Mouse (Mus musculus) WW6 (cell line): ENCODE measurements around the gene Gm7233.
"Not testable (repeated sequence)": the region's sequence is repeated elsewhere in the genome, so short reads cannot be mapped to it uniquely, and the experiment has no call there.

Experiments used
- DNase-seq: peaks from one replicate; pipeline ENCODE4 v3.0.0-alpha.2; 2013; ENCODE audit warnings: low read depth, low spot score

The Gm7233 gene

DNA sequence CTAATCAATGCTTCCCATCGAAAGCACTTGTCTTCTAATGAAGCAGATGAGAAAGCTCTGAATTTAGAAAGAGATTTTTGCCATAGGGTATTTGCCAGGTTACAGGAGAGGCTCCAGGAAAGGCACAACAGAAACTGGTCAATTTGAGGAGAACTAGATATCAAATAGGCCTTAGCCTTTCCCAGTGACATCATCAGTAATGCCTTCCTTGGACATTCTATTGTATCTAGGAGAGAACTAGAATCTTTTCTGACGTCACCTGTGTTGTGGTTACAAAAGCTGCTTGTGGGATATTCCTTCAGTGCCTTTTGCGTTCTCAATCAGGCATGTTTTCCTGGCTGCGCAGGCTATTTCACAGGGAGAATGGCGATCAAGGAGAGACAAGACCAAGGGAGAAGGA is at the start of gene Gm7233:
Gene Gm7233 (plus strand): TSS at position 301 of the 400 bp plus-strand sequence.
- not testable (repeated sequence) for DNase-seq

DNA sequence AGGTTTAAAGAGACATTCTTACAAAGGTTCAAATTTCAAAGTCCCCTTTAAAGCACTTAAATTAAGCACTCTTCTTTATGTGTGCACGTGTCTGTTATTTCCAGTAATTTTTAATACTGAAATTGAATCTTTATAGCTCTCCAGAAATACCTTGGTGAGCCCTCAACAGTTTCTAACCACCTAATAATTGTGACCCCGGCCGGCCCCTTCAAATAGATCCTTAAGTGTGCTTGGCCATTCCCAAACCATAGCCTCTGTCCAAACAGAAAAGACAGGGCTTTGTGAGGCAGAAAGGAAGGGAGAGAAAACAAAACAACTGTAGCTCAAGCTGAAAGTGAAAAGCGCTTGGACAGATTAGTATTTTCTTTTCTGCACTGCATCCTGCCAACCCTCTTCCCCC is 12.5 kb upstream of the Gm7233 start:
- not testable (repeated sequence) for DNase-seq

DNA sequence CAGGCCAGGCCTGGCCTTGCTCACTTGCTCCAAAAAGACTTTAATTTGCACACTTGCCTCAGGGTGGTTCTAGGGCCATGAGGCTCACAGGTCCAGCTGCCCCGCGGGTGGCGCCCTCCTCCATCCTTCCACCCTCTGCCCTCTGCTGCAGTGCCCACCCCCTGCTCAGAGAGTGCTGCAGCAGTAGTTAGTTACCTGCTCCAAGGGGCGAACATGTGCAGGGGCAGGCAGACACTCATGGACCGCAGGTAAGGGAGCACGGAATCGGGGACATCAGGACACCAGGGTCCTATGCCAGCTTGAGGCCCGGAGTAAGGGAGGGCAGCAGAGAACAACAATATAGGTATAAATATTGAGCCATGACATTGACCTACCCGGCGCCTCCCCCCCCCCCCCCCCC is 11.7 kb upstream of the Gm7233 start:
- DNase-seq: not testable (repeated sequence)

DNA sequence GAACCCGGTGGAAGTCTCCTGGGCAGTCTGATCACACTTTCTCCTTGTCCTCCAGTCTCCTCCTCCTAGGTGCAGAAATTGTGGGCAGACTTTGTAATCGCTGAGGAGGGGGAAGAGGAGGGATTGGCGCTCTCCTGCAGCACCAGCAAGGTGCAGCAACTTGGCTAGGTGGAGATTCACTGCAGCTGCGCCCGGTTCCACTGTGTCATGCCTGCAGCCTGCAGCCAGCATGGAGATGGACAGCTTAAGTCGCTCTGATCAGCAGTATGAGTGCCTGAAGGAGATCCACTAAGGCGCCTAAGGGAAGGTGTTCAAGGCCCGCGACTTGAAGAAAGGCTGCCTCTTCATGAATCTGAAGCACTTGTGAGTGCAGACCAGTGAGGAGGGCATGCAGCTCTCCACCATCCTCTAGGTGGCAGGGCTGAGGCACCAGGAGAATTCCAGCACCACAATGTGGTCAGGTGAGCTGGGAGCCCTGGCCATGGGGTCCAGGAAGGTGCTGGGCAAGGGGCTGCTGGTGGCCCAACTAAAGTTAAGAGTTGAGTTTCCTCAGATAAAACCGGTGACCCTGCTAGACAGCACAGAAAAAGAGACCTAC is 11.0 kb upstream of the Gm7233 start:
- DNase-seq: not testable (repeated sequence)

DNA sequence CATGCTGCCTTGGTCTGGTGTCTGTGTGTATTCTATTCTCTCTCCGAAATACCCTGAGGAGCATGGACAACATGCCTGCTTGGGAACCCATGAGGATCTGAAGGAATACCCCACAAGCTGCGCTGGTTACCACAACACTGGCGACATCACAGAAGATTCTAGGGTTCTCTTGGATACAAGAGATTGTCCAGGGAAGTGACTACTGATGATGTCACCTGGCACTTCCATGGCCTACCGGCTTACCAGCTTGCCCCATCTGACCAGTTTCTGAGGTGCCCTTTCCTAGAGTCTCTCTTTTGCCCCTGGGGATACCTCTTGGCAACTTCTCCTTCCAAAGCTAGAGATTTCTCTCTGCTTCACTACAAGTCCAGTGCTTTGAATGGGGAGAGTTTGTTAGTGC is 55.5 kb downstream of the Gm7233 start, which contains the start of gene Gm8122:
Gene Gm8122 (minus strand): TSS at position 101 of the 400 bp plus-strand sequence.
- DNase-seq: not testable (repeated sequence)
